Mouse (Mus musculus) thymus, adult 18-20 months (tissue): ENCODE data around the gene Wbp1.

Experiments
- DNase-seq, 2 experiments: peaks; one replicate each; pipeline ENCODE4 v3.0.0; 2022; ENCODE audit warnings: mixed read lengths in 2 of 2

Wbp1 gene

DNA sequence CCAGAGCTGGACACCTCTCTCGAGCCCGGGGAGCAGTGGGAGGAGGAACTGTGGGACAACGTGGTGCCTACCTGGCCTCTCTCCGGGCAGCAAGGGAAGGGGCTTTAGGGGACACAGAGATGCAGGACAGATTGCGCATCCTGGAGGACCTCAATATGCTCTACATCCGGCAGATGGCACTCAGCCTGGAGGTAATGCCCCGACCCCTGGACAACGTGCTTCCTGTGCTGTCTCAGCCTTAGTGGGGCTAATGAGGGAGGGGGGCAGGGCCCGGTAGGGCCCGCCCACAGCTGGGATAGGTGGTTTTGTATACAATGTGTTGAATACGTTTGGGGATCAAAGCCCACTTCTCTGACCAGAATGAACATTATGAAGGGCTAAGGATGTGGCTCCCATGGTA, 16.7 kb upstream of the Wbp1 start:
- no peak for DNase-seq

DNA sequence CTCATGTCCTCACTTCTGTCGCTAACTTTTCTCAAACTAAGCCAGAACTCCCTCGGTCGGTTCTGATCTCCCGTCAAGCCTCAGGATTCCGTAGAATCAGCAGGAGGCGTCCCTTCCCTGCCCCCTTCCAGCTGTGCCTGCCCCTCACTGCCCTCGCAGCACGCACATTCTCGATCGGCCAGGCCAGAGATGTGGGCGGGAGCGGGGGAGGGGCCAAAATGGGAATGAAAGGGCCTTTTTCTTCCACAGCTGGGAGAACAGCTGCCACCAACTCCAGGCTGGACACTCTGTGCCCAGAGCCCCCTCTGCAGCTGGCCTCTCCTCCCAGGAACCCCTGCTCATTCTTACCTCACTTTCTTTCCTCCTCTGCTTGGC, 16.2 kb upstream of the Wbp1 start:
- DNase-seq = no peak

DNA sequence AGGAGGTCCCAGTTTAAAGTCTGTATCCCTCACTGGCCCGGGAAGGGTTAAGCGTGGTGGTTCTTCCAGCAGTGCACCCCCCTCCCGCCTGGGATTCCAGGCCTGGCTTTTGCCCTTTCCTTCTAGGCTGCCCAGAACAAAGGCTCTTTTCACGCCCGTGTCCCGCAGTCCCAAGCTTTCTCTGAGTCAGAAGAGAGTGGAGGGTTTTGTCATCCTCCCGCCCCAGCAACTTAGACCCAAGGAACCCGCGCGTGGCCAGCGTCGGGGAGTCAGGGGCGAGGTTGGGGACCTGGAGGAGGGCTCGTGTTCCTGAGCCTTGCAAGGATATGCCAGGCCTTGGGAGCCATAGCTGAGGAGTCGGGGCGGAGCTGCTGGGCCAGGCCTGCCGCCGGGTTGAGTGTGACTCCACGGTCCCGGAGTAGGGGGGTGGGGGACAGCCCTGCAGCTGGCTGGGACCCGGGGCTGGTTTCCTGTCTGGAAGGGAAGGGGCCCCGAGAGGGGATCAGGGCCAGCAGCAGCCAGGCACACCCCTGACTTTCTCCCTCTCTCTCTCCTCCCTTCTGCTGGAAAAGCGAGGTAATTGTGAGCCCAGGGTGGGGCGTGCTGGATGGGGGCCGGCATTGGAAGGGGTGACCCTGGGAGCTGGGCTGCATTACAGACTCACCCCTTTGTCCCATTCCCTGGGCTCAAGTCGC, 15.7 kb upstream of the Wbp1 start:
- DNase-seq = peak in 1 of 2 experiments; percentile 21

DNA sequence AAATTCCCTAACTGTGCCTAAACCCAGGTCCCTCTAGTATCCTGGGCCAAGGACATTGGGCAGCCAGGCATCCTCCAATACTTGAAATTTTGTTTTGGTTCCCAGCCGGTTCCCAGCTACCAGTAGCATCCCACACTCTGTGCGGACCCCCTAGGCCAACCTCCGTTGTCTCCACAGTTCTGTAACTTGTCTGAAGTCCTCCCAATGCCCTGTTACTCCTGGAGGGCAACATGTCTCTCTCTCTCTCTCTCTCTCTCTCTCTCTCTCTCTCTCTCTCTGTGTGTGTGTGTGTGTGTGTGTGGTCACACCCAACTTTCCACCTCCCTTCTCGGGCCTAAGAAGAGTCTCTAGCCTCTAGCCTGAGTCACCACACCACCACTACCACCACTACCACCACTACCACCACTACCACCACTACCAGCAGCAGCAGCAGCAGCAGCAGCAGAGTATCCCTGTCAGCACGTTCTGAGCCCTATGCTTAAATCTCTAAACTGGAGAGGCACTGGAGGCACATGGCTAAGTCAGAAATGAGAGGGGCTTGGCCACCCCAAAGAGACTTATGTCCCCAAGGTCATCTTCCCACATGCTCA, 15.0 kb upstream of the Wbp1 start:
- no peak for DNase-seq

DNA sequence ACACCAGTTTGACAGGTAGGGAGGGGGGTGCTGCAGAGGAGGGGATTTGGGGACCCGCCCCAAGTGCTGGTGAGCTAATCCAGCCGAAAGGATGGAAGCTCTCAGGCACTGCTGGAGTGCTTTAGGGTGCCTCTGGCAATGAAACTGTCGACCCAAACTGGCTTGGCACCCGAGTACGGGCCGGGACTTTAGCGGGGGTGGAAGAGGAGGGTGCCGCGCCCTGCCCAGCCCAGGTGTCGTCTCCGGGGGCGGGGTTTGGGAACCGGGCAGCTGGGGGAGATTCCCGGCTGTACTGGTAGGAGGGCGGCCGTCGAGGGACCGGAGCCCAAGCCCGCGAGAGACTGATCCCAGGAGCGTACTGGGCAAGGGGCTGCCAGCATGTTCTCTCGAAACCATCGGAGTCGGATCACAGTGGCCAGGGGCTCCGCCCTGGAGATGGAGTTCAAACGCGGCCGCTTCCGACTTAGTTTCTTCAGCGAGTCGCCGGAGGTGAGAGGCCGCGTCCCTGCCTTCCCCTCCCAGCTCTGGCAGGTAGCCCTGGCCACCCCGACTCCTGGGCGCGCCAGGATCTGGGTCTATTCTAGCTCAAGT, 14.3 kb upstream of the Wbp1 start:
- no peak for DNase-seq

DNA sequence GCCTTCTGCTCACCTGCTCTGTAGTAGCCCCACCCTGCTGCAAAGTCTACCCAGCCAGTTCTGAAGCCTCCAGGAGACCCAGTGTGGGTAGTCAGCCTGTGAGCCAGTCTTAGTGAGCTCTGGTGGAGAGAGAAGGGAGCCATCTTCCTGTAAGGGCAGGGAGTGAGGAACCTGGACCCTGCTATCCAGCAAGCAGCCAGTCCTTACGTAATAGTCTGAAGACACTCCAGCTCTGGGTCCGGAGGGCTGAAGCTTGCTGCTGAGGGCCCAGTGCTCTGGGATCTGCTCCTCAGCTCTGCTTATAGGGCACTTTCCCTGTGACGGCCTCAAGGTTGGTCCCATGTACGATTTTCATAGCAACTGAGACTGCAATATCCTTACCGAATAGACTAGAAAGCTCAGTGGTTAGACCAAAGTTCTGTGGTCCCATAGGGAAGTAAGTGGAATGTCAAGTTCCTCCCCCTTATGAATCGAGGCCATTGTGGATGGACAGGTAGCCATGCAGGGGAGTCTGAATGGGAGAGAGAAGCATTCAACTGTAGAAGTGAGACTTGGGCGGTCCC, 13.7 kb upstream of the Wbp1 start, which contains the start of gene Rtkn:
Gene Rtkn, plus strand, starts transcription at position 513 of the 563 bp plus-strand sequence.
- DNase-seq = no peak

DNA sequence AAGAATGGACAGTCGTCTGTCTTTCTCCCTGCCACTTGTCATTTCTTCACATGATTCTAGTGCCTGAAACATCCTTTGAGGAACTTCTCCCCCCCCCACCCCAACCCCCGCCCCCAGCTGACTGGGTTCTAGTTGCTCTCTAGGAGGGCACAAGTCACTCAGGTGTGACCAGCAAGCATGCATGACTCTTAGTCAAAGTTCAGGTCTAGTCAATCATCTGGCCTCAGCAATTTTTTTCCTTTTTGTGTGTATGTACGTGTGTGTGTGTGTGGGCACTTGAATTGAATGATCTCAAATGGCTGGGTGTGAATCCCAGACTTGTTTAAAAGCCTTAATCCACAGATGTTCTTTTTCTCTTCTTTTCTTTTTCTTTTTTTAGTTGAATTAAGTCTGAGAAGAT, 12.9 kb upstream of the Wbp1 start:
- no peak for DNase-seq

DNA sequence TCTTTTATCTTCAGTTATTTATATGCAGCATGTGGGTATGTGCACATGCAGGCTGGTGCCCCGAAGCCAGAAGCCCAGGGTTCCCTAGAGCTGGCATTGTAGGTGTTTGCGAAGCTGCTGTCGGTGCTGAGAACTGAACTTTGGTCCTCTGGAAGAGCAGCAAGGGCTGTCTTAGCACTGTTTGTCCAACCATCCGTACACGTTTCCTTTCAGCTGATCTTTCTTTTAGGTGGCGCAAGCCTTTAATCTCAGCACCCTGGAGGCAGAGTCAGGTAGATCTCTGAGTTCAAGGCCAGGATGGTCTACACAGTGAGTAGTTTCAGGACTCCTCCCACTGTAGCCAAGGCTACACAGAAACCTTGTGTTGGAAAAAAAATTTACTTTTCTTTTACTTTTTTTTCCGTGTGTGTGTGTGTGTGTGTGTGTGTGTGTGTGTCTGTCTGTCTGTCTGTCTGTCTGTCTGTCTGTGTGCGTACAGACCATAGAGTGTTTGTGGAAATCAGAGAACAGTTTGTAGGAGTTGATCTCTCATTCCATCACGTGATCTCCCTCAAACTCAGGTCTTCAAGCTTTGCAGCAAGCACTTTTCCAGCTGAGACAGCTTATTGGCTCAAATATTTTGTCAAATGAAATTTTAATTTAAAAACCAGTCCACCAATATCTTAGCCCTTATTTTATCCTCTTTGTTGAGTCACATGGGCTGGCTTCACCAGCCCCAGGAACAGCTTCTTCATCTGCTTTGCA, 11.0 kb upstream of the Wbp1 start:
- no peak for DNase-seq

DNA sequence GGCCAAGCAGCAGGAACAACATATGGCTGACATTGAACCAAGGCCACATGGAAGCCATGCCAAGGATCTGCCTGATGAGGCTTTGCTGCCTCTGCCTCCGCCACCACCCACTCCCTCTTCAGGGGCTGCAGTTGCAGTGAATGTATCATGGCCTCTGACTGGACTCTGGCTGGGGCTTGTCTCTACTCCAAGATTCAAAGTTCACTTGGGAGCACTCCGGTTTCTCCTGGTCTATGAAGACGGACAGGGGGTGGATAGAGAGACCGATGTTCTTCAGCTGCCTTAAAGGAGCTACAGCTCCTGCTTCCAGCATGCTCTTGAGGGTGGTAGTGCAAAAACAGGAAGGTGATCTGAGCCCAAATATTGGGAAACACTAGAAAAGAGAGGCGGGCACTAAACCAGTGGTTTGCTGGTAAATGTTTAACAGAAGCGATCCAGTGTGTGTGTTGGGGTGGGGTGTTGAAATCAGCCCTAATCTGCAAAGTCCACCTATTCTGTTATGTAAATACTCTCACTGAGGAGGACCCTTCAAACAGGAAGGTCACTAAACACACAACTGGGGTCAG, 10.2 kb upstream of the Wbp1 start:
- no peak for DNase-seq

DNA sequence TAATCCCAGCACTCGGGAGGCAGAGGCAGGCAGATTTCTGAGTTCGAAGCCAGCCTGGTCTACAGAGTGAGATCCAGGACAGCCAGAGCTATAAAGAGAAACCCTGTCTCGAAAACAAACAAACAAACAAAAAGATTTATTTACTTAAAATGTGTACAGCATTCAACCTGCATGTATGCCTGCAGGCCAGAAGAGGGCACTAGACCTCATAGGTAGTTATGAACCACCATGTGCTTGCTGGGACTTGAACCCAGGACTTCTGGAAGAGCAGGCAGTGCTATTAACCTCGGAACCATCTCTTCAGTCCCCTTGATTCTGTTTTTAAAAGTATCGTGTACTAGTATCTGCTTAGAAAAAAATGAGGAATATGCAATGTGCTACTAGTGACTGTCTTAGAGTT, 6.1 kb upstream of the Wbp1 start:
- DNase-seq = no peak

DNA sequence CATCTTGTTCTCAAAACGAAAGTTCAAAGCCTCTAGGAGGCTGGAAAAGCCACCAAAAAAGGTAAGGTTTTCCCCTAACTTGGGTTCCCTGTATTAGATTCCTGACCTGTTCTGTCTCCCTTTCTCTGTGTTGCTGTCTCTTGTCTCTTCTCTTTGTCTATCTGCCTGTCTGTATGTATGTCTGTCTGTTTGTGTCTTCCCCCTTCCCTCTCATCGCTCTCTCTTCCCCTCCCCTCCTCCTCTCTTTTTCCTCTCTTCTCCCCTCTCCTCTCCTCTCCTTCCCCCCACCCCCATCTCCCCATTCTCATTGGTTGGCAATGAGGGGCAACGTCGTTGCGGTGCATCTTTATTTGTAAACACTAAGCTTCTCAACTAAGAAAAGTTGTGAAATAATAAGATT, 4.0 kb upstream of the Wbp1 start, which contains the start of gene Ino80b:
Gene Ino80b, minus strand, starts transcription at position 101 of the 400 bp plus-strand sequence.
- no peak for DNase-seq

DNA sequence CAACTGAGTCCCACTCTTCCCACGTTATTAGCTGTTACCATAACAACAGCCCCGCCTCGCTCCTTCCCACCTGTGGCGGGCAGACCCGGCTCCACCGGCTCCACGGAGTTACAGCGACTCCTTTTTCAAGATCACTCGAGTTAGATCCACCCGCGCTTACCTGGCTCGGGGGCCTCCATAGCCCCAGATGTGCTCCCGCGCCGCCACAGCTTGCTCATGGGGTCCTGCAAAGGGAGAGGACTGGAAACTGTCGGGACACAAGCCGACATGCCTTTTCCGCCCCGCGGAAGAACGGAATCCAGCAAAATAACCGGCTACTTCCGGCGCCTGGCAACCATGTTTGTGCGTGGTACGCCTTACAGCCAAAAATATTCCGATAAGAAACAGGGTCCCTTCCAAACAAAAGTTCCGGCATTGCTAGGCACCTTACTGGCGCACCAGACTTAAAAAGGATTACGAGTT, 3.5 kb upstream of the Wbp1 start:
- DNase-seq = peak; percentile 77 to 87

DNA sequence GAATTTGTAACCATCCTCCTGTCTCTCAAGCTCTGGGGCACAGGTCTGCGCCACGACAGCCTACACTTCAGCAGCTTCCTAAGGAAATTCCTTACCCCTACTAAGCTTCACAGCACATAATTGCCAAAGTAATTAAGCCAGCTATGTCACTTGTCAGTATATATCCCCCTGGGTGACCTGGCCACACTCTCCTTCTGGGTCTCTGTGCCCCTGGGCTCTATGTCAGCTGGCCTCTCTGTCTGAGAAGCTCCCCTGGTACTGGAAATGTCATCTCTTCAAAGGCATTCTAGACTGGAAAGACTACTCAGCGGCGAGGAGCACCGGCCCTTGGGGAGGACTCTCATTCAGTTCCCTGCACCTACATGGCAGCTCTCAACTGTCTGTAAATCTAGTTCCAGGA, 1.6 kb upstream of the Wbp1 start:
- no peak for DNase-seq

DNA sequence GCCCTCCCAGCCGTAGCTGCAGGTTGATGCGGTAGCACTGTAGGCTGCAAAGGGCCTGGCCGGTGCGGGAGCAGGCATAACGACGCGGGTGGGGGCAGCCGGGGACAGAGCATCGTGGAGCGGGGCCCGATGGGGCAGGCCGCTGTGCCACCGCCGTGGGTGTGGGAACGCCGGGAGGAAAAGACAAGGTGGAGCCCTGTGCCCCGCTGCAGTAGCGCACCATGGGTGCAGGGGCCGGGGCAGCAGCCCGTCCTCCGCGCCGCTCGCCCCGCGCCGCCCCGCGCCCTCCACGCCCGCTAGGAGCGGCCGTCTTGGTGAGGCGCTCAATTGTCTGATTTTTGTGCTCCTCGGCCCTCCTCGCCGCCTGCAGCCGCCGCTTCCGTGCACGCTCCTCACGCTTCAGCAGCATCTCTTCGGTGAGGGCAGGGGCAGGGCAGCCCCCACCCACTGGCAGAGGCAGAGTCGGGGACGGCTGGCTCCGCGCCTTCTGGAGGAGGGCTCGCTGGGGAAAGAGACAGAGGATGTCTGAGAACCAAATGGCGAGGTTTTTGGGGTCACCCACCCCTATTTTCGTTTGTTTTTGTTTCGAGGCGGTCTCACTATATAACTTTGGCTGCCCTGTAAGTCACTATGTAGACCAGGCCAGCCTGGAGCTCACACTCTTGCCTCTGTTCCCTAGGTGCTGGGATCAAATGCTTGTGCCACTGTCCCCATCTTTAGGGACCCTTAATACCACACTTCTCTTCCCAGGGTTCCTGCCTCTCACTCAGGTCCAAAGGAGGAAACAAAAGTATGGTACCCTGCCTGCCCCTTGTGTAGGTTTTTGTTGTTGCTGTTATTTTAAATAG, 728 bp upstream of the Wbp1 start:
- peak in 1 of 2 experiments; percentile 44 for DNase-seq

DNA sequence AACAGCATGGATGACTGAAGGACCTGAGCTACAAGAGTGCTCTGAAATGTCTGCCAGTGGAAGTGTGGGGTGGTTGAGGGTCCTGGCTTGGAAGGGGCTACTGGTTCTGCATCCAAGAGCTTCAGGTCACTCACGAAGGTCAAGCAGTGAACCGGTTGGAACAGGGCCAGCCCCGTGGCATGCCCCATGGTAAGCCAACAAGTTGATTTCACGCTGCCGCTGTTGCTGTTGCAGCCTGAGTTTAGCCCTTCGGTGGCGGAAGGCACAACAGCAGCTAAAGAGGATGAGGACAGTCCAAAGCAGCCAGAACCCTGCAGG, 1.7 kb downstream of the Wbp1 start:
- DNase-seq = no peak

DNA sequence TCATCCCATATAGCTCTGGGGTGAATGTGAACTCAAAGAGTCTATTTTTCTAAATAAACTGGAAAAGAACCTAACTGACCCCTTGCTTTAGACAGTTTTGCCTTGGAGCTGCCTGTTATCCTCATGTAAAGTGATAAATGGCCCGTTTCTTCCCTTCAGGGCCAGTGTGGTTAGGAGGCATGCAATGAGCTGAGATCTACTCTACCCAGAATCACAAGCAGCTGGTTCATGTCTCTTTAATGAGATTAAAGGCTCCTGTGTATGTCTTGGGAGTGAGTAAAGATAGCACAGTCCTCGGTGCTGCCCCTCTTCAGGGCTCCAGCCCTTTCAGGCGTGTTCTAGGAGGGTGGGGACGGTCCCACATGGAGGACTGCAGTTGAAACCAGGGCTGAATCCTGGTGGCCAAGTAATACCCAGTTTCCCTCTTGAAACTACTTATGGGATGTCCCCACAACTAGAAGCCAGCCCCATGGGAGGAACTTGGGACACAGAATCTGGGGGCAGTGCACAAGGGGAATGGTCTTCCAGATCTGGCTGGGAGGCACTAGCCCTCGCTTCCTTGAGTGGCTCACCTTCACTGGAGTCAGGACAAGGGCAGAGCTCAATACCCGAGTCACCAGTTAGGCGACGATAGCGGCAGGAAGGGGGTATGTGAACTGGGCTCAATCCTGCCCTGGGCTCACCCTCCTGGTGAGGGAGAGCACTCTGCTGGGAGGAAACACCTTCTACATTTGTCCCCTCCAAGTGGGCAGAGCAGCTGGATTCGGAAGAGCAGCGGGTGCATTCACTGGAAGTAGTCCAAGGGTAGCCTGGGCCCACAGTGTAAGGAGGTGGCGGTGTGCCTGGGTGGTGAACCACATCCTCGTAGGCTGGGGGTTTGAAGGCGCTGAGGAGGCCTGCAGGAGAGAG, 2.3 kb downstream of the Wbp1 start:
- peak in 1 of 2 experiments; percentile 21 for DNase-seq

DNA sequence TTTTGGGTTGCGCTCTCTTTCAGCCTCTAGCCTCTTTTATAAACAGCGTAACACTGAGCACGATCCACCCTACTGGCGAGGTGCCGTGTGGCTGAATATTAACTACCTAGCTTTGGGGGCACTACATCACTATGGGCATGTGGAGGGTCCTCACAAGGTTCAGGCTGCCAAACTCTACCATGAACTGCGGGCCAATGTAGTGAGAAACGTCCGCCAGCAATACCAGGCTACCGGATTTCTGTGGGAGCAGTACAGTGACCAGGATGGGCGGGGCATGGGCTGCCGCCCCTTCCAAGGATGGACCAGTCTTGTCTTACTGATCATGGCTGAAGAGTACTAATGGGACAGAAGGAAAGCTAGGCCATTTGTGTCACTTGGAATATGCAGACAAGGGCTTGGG, 3.0 kb downstream of the Wbp1 start:
- no peak for DNase-seq

DNA sequence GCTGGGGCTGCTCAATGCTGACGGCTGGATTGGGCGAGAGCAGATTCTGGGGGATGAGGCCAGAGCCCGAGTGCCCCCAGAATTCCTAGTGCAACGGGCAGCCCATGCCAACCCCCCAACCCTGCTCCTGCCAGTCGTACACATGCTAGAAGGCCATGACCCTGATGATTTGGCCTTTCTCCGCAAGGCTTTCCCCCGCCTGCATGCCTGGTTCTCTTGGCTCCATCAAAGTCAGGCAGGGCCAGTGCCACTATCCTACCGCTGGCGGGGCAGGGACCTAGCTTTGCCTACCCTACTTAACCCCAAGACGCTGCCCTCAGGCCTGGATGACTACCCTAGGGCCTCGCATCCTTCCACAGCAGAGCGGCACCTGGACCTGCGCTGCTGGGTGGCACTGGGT, 3.7 kb downstream of the Wbp1 start:
- no peak for DNase-seq

DNA sequence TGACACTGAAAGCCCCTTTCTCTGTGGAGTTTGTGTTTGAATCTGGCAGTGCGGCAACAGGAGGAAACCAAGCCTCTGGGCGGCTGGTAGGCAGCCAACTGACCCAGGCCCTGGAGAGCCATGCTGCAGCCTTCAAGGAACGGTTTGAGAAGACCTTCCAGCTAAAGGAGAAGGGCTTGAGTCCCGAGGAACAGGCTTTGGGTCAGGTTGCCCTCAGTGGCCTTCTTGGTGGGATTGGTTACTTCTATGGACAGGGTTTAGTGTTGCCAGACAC, 4.3 kb downstream of the Wbp1 start:
- DNase-seq = no peak

DNA sequence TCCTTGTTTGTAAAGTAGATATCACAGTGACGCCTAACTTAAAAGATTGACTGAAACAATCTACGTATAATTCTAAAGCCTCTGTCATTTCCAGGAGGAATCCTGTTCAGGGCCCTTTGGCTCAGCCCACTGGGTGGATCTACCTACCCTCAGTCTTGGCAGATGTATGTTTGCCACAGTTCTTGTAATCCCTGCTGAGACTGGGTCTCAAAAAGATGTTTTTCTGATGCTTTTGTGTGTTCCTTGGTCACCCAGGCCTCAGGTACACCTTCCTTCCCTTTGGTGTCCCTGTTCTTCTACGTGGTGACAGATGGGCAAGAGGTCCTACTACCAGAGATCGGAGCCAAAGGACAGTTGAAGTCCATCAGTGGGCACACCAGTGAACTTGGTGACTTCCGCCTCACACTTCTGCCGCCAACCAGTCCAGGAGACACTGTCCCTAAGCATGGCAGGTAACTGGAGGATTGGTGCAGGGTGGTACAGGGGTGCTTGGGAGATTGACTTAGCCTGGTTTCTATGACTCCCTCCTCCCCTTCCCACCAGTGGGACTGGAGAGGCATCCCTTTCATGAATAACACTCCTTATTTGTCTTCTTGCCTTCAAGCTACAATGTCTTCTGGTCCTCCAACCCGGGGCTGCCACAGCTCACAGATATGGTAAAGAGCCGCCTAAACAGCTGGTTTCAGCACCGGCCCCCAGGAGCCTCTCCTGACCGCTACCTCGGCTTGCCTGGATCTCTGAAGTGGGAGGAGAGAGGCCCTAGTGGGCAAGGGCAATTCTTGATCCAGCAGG, 4.8 kb downstream of the Wbp1 start:
- DNase-seq = no peak
